Mouse (Mus musculus) forebrain, embryonic 10.5 days (tissue): ENCODE measurements around the gene Vamp2. TPM values are rescaled to one million over a fixed set of nuclear protein-coding genes. Genes with fewer than 3 reads are reported as not detected.

Source experiments
- DNase-seq: peaks from one replicate; pipeline ENCODE4 v3.0.0-alpha.2; 2017; ENCODE audit warnings: low spot score; ENCODE audit errors: extremely low spot score
- H3K27ac ChIP-seq: fragments of 300-500 bp; sonication (generic); 2 replicates; pipeline ENCODE4 v1.5.1; 2016; ENCODE audit warnings: mild to moderate bottlenecking
- H3K27me3 ChIP-seq: fragments of 300-500 bp; sonication (generic); 2 replicates; pipeline ENCODE4 v1.6.1; 2016; ENCODE audit warnings: mild to moderate bottlenecking; ENCODE audit not compliant: poor library complexity, severe bottlenecking
- H3K36me3 ChIP-seq: fragments of 300-500 bp; sonication (generic); replicated peaks from 2 replicates; pipeline ENCODE4 v1.6.1; 2016; ENCODE audit warnings: mild to moderate bottlenecking, moderate library complexity
- H3K4me1 ChIP-seq: fragments of 300-500 bp; sonication (generic); 2 replicates; pipeline ENCODE4 v1.6.1; 2016
- H3K4me3 ChIP-seq: fragments of 300-500 bp; sonication (generic); 2 replicates; pipeline ENCODE4 v1.5.1; 2016; ENCODE audit warnings: mild to moderate bottlenecking, moderate library complexity
- H3K9me3 ChIP-seq: fragments of 300-500 bp; sonication (generic); 2 replicates; pipeline ENCODE4 v1.6.1; 2016; ENCODE audit warnings: mild to moderate bottlenecking, moderate library complexity
- WGBS: fragments of 180-500 bp; shearing (Covaris S2); methylation state at CpG from one replicate; pipeline ENCODE4 v1.1.7; 2016; 5-methylcytosine and 5-hydroxymethylcytosine counted together
- polyA plus RNA-seq: library from polyadenylated mRNA; unstranded; fragments of >200 nt; fragmentation: Nextera tagmentation; extraction: Ambion mirVana; gene quantifications from 2 replicates; pipeline ENCODE4 v1.2.1, GENCODE M21; 2016

Vamp2 gene
- polyA plus RNA-seq, 1 experiment from 2014 or later, result 57.6 TPM

DNA sequence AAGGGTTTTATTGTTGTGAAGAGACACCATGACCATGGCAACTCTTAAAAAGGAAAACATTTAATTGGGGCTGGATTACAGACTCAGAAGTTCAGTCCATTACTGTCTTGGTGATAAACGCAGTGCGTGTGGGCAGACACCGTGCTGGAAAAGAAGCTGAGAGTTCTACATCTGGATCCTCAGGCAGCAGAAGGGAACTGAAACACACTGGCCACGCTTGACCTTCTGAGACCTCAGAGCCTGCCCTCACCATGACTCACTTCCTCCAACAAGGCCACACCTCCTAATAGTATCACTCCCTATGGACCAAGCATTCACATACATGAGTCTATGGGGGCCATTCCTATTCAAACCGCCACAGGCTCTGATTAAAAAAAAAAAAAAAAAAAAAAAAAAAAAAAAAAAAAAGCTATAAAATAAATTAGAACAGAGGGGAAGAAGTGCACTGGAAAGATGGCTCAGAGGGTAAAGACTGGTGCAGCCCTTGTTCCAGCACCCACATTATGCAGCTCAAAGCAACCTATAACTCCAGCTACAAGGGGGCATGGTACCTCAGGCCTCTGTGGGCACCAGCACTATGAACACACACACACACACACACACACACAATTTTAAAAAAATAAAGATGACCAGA is 9.4 kb upstream of the Vamp2 start:
- WGBS, result 87% methylated on average over 5 of the region's 5 CpGs
- Histone ChIP-seq H3K27me3 (no peaks in the 10 kb centered on the region), H3K4me3 (no peak overlapping the region)

GRCm38 (mm10) chr11:69080102-69080854 is 8.0 kb upstream of the Vamp2 start:
- Histone ChIP-seq H3K27ac (no peak overlapping the region), H3K36me3 (no peaks in the 10 kb centered on the region), H3K9me3 (no peaks in the 10 kb centered on the region), H3K4me3 (no peak overlapping the region), H3K27me3 (no peaks in the 10 kb centered on the region), H3K4me1 (peaks cover 6% of the 10 kb centered on the region)
- DNase-seq, result no peak
- WGBS, result 87% methylated on average over 15 of the region's 15 CpGs

More for the DNA sequence above, 9.4 kb upstream of the Vamp2 start:
- Histone ChIP-seq H3K27ac (no peak overlapping the region), H3K4me1 (peaks cover 16% of the 10 kb centered on the region), H3K36me3 (no peaks in the 10 kb centered on the region), H3K9me3 (no peaks in the 10 kb centered on the region)
- DNase-seq, result no peak

GRCm38 (mm10) chr11:69080855-69081222 is 7.5 kb upstream of the Vamp2 start:
- Histone ChIP-seq H3K4me3 (no peak overlapping the region), H3K27ac (no peak overlapping the region), H3K36me3 (no peaks in the 10 kb centered on the region), H3K9me3 (no peaks in the 10 kb centered on the region), H3K4me1 (peaks cover 6% of the 10 kb centered on the region), H3K27me3 (no peaks in the 10 kb centered on the region)
- 87% methylated on average over 8 of the region's 8 CpGs for WGBS
- no peak for DNase-seq

GRCm38 (mm10) chr11:69081613-69082012 is 6.7 kb upstream of the Vamp2 start:
- Histone ChIP-seq H3K36me3 (no peaks in the 10 kb centered on the region), H3K27ac (no peak overlapping the region), H3K4me3 (no peak overlapping the region), H3K9me3 (no peaks in the 10 kb centered on the region), H3K4me1 (peaks cover 7% of the 10 kb centered on the region), H3K27me3 (no peaks in the 10 kb centered on the region)
- DNase-seq, result no peak
- 92% methylated on average over 7 of the region's 7 CpGs for WGBS

DNA sequence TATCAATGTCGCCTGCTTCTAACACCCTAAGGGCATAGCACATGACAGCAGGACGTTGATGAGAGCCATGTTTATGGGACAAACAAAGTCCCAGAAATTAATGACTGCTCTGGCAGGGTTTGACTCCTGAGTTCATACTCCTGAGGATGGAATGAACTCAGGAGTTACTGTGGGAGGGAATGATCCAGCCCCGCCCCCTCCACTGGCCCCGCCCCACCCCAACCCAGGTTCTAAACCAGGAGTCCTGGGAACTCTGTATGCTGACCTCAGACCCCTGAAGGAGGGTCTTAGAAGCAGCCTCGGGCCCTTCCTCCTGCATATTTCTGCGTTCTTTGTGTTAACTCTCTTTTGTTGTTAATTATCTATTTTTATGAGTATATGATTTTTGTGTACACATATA is 2.7 kb upstream of the Vamp2 start:
- no peak overlapping the region for H3K27ac ChIP-seq
- H3K36me3 ChIP-seq, result peaks cover 13% of the 10 kb centered on the region
- no peaks in the 10 kb centered on the region for H3K9me3 ChIP-seq
- DNase-seq, result no peak
- no peaks in the 10 kb centered on the region for H3K27me3 ChIP-seq
- WGBS, result 68% methylated on average over 6 of the region's 6 CpGs
- H3K4me3 ChIP-seq, result no peak overlapping the region
- peaks cover 39% of the 10 kb centered on the region for H3K4me1 ChIP-seq

- Histone ChIP-seq H3K4me1 (peaks cover 39% of the 10 kb centered on the region), H3K27me3 (no peaks in the 10 kb centered on the region), H3K36me3 (peaks cover 21% of the 10 kb centered on the region), H3K9me3 (no peaks in the 10 kb centered on the region), H3K4me3 (no peak overlapping the region), H3K27ac (no peak overlapping the region)
- no peak for DNase-seq
- 75% methylated on average over 6 of the region's 6 CpGs for WGBS
Measured at GRCm38 (mm10) chr11:69086390-69086789, 1.9 kb upstream of the Vamp2 start.

- peak overlapping the region; percentile 62 for H3K27ac ChIP-seq
- peaks cover 27% of the 10 kb centered on the region for H3K36me3 ChIP-seq
- 39% methylated on average over 4 of the region's 4 CpGs for WGBS
- peak overlapping the region; percentile 16; the same call in 1 of the 2 replicates for H3K4me3 ChIP-seq
- no peaks in the 10 kb centered on the region for H3K27me3 ChIP-seq
- H3K4me1 ChIP-seq, result peaks cover 43% of the 10 kb centered on the region
- no peaks in the 10 kb centered on the region for H3K9me3 ChIP-seq
- DNase-seq, result no peak
Measured at GRCm38 (mm10) chr11:69087082-69087481, 1.2 kb upstream of the Vamp2 start.

DNA sequence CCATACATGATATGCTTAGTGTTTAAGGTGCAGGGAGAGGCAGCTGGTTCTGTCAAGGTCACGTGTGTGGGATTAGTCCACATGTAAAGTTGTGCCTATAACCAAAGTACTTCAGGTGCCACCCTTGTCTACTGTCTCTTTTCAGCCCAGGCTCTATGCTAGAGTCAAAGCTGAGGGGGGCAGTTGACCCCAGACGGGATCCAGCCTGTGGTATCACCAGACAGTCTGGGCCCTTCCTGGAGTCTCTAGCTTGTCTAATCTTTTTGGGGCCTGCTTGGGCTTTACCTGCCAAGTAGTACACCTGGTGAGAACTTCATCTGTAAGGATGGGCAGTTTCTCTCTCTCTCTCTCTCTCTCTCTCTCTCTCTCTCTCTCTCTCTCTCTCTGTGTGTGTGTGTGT is 693 bp upstream of the Vamp2 start:
- no peaks in the 10 kb centered on the region for H3K27me3 ChIP-seq
- peaks cover 30% of the 10 kb centered on the region for H3K36me3 ChIP-seq
- WGBS, result 68% methylated on average over 2 of the region's 2 CpGs
- peak overlapping the region; percentile 98 for H3K27ac ChIP-seq
- H3K4me3 ChIP-seq, result peak overlapping the region; percentile 98
- H3K9me3 ChIP-seq, result no peaks in the 10 kb centered on the region
- DNase-seq, result no peak
- peaks cover 43% of the 10 kb centered on the region for H3K4me1 ChIP-seq

DNA sequence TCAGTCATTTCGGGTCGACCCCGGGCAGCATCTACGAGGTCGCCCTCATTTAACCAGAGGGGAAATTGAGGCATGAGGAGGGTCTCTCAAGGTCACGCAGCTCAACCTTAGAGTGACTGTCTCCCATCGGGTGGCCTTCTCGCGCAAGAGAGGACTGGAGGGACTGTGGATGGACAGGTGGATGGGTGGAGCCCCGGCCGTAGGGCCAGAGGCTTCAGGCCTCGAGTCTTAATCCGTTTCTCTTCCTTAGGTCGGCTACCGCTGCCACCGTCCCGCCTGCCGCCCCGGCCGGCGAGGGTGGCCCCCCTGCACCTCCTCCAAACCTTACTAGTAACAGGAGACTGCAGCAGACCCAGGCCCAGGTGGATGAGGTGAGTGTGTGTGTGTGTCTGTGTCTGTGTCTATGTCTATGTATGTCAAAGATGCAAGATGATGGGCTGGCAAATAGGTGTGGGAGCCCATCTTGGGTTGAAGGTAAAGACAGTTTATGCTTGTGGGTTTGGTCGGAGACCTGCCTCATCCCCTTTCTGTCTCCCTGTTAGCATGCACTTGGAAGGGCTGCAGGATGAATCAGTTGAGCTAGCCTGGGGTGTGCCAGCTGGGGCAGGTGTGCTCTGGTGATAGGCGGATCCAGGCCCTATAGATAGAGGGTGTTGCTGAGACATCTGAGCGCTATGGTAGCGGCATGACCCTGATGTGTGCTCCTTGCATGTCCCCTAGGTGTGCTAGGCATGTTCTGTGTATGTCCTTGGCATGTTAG is 746 bp downstream of the Vamp2 start:
- 12% methylated on average over 25 of the region's 25 CpGs for WGBS
- Histone ChIP-seq H3K9me3 (no peaks in the 10 kb centered on the region), H3K4me3 (peak overlapping the region; percentile 98), H3K27ac (peak overlapping the region; percentile 98), H3K36me3 (peaks cover 33% of the 10 kb centered on the region), H3K4me1 (peaks cover 45% of the 10 kb centered on the region), H3K27me3 (no peaks in the 10 kb centered on the region)
- DNase-seq, result no peak

- peaks cover 51% of the 10 kb centered on the region for H3K4me1 ChIP-seq
- H3K4me3 ChIP-seq, result peak overlapping the region; percentile 98
- H3K9me3 ChIP-seq, result no peaks in the 10 kb centered on the region
- H3K27me3 ChIP-seq, result no peaks in the 10 kb centered on the region
- WGBS, result 90% methylated on average over 12 of the region's 12 CpGs
- peak overlapping the region; percentile 98 for H3K27ac ChIP-seq
- DNase-seq, result no peak
- H3K36me3 ChIP-seq, result peaks cover 33% of the 10 kb centered on the region
Measured at GRCm38 (mm10) chr11:69089616-69090290, 1.5 kb downstream of the Vamp2 start.

DNA sequence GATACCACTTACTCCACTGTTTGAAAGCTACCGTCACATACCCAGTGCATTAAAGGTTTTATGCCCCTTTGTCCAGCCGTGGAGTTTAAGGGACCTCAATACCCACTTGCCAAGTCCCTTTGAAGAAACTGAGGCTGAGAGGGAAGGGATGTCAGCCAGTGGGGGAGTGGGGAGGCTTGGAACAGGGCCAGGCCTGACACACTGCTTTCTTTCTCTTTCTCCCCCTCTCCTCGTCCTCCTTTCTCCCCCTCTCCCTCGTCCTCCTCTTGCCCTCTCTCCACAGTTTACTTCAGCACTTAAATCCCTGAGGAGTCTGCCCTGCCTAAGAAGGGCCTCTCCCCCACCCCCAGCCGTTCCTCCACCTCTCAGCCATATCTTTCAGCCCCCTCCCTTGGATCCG is 2.1 kb downstream of the Vamp2 start:
- Histone ChIP-seq H3K9me3 (no peaks in the 10 kb centered on the region), H3K4me1 (peaks cover 56% of the 10 kb centered on the region), H3K4me3 (peak overlapping the region; percentile 98; the same call in 1 of the 2 replicates), H3K27ac (no peak overlapping the region), H3K36me3 (peaks cover 33% of the 10 kb centered on the region), H3K27me3 (no peaks in the 10 kb centered on the region)
- DNase-seq, result no peak
- WGBS, result 90% methylated on average over 6 of the region's 6 CpGs

- Histone ChIP-seq H3K36me3 (peaks cover 33% of the 10 kb centered on the region), H3K9me3 (no peaks in the 10 kb centered on the region), H3K27ac (no peak overlapping the region), H3K4me1 (peaks cover 67% of the 10 kb centered on the region), H3K4me3 (peak overlapping the region; percentile 4; the same call in 1 of the 2 replicates), H3K27me3 (no peaks in the 10 kb centered on the region)
- no peak for DNase-seq
- 72% methylated on average over 7 of the region's 7 CpGs for WGBS
Measured at GRCm38 (mm10) chr11:69091566-69092385, 3.5 kb downstream of the Vamp2 start.
